16 mouse cellular contexts compared by ENCODE assay signal in the genomic region with DNA sequence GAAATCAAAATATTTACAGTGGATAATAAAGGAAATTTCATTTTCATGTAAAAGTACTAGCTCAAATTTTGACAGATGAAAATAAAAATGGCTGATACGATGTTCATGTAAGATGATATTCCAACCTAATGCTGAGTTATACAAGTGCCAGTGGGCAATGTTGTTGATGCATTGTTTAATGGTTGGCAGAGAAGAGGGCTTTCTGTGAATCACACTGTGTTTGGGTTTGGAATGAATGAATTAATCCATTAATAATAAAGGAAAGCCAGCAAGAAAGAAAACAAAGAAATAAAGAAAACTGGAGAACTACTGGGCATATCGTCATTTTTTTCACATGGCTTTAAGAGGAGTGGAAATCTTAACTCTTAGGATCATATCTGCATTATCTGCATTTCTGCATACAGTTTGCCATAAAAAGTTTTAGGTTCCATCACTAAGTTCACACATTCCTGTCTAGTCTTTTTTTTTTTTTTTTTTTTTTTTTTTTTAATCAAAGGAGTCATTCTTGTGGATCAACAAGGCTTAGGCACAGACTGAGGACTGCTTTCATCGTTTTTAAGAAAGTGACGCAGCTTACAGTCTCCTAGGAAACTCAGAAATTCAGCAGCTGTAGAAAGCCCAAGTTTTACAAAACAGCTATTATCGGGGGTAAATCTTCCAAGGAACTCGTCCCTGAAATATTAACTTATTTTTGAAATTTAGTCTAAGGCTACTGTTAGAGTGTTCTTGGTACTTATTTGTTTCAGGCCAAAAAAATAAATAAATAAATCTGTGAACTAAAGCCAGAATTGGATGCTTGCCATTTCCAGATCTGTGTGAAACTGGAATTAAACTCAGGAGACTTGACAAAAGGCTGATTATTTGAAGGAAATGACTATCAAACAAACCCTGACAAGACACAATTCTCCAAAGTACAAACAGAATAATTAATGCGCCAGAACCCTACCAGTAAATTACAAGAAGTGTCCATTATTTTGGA.
DNase-seq lines count a peak whose midpoint lies in the region; ATAC-seq and TF ChIP-seq lines count a peak whose summit lies in the region.
"Had no signal": no experiment of that assay in that cellular context is flagged by ENCODE, and none has a peak within 500 bp of the region (broad histone marks: within the 10 kb centered on the region; RNA-seq: fewer than 3 reads in every experiment).

No protein-coding gene starts in this region.

- 8% methylated on average over 7 of the region's 7 CpGs for WGBS in forebrain, embryonic 14.5 days
- 34% methylated on average over 7 of the region's 7 CpGs for WGBS in hindbrain, postnatal 0 days
- WGBS in neural tube, embryonic 14.5 days, result 56% methylated on average over 7 of the region's 7 CpGs
- 74% methylated on average over 7 of the region's 7 CpGs for WGBS in heart, embryonic 10.5 days

- intact Hi-C loops in left cerebral cortex, adult 2 months (cut with DNase I), result loop anchor here (1.0 kb wide), 1 partner anchor 83 kb away; no protein-coding TSS in a partner anchor
- intact Hi-C loops in gastrocnemius, adult 2 months (cut with DNase I), result no loop called here

- no peaks in the 10 kb centered on the region for H3K9me3 ChIP-seq in forebrain, embryonic 14.5 days (replicated peaks; ENCODE audit: control insufficient read depth, low read length)
- no peaks in the 10 kb centered on the region for H3K9me3 ChIP-seq in hindbrain, postnatal 0 days (ENCODE audit: low read length)
- H3K9me3 ChIP-seq in neural tube, embryonic 14.5 days (ENCODE audit: control insufficient read depth, low read length), result no peaks in the 10 kb centered on the region
- no peaks in the 10 kb centered on the region for H3K9me3 ChIP-seq in heart, embryonic 10.5 days
- H3K9me3 ChIP-seq: embryonic facial prominence, embryonic 13.5 days; heart, embryonic 12.5 days; limb, embryonic 10.5 days; liver, embryonic 12.5 days; neural tube, embryonic 12.5 days; stomach, embryonic 15.5 days had no signal

- no peaks in the 10 kb centered on the region for H3K36me3 ChIP-seq in forebrain, embryonic 14.5 days (ENCODE audit: control insufficient read depth, insufficient read depth, low read length)
- no peaks in the 10 kb centered on the region for H3K36me3 ChIP-seq in hindbrain, postnatal 0 days (ENCODE audit: insufficient read depth, low read length)
- H3K36me3 ChIP-seq in neural tube, embryonic 14.5 days (ENCODE audit: control insufficient read depth, insufficient read depth, low read length), result no peaks in the 10 kb centered on the region
- no peaks in the 10 kb centered on the region for H3K36me3 ChIP-seq in heart, embryonic 10.5 days
- H3K36me3 ChIP-seq: embryonic facial prominence, embryonic 13.5 days; heart, embryonic 12.5 days; limb, embryonic 10.5 days; liver, embryonic 12.5 days; neural tube, embryonic 12.5 days; stomach, embryonic 15.5 days had no signal

- DNase-seq in left cerebral cortex, adult 2 months (ENCODE audit: extremely low spot score in 1 of 2, low spot score in 2 of 2), result no peak
- DNase-seq in left cerebral cortex, adult 18-20 months (ENCODE audit: low spot score in 2 of 2), result no peak
- DNase-seq in forebrain, embryonic 14.5 days (ENCODE audit: low spot score), result peak; percentile 75
- peak; percentile 69 for DNase-seq in hindbrain, postnatal 0 days (ENCODE audit: low spot score)
- no peak for DNase-seq in lung, postnatal 36 days
- no peak for DNase-seq in gastrocnemius, adult 2 months
- no peak for DNase-seq in heart, embryonic 10.5 days (ENCODE audit: low spot score)
- DNase-seq: gastrocnemius, postnatal 36 days; thymus, postnatal 25 days had no signal

- peak; percentile 91 for ATAC-seq in forebrain, embryonic 14.5 days
- peak; percentile 81 for ATAC-seq in hindbrain, postnatal 0 days
- ATAC-seq in neural tube, embryonic 14.5 days (ENCODE audit: low read depth), result peak; percentile 82
- ATAC-seq: liver, embryonic 12.5 days had no signal

- H3K4me2 ChIP-seq in forebrain, embryonic 14.5 days (ENCODE audit: low read length), result peak overlapping the region; percentile 16; the same call in 1 of the 2 replicates
- H3K4me2 ChIP-seq in hindbrain, postnatal 0 days (ENCODE audit: low read depth, low read length), result peak overlapping the region; percentile 31; the same call in 1 of the 2 replicates
- H3K4me2 ChIP-seq in neural tube, embryonic 14.5 days (ENCODE audit: low read depth, low read length), result no peak overlapping the region
- H3K4me2 ChIP-seq: embryonic facial prominence, embryonic 13.5 days; heart, embryonic 12.5 days; liver, embryonic 12.5 days; neural tube, embryonic 12.5 days; stomach, embryonic 15.5 days had no signal

- H3K27ac ChIP-seq in left cerebral cortex, adult 2 months, result peak overlapping the region; percentile 32; the same call in 1 of the 2 replicates
- no peak overlapping the region for H3K27ac ChIP-seq in forebrain, embryonic 14.5 days (ENCODE audit: low read depth, low read length)
- H3K27ac ChIP-seq in hindbrain, postnatal 0 days, result no peak overlapping the region
- H3K27ac ChIP-seq in neural tube, embryonic 14.5 days (ENCODE audit: low read depth, low read length), result no peak overlapping the region
- H3K27ac ChIP-seq in gastrocnemius, adult 2 months, result no peak overlapping the region
- H3K27ac ChIP-seq in heart, embryonic 10.5 days, result no peak overlapping the region
- H3K27ac ChIP-seq: embryonic facial prominence, embryonic 13.5 days; limb, embryonic 10.5 days; liver, embryonic 12.5 days; neural tube, embryonic 12.5 days; stomach, embryonic 15.5 days had no signal

- no peaks in the 10 kb centered on the region for H3K27me3 ChIP-seq in forebrain, embryonic 14.5 days (replicated peaks; ENCODE audit: control insufficient read depth, insufficient read depth, low read length)
- no peaks in the 10 kb centered on the region for H3K27me3 ChIP-seq in hindbrain, postnatal 0 days (ENCODE audit: insufficient read depth, low read length)
- no peaks in the 10 kb centered on the region for H3K27me3 ChIP-seq in neural tube, embryonic 14.5 days (ENCODE audit: control insufficient read depth, insufficient read depth, low read length)
- H3K27me3 ChIP-seq in heart, embryonic 10.5 days (ENCODE audit: insufficient read depth, poor library complexity, severe bottlenecking), result no peaks in the 10 kb centered on the region
- H3K27me3 ChIP-seq: embryonic facial prominence, embryonic 13.5 days; heart, embryonic 12.5 days; liver, embryonic 12.5 days; neural tube, embryonic 12.5 days; stomach, embryonic 15.5 days had no signal

- no peaks in the 10 kb centered on the region for H3K4me1 ChIP-seq in forebrain, embryonic 14.5 days (ENCODE audit: control insufficient read depth, insufficient read depth, low read length)
- H3K4me1 ChIP-seq in hindbrain, postnatal 0 days (ENCODE audit: insufficient read depth, low read length), result no peaks in the 10 kb centered on the region
- no peaks in the 10 kb centered on the region for H3K4me1 ChIP-seq in neural tube, embryonic 14.5 days (ENCODE audit: control insufficient read depth, insufficient read depth, low read length)
- no peaks in the 10 kb centered on the region for H3K4me1 ChIP-seq in heart, embryonic 10.5 days
- H3K4me1 ChIP-seq: embryonic facial prominence, embryonic 13.5 days; heart, embryonic 12.5 days; limb, embryonic 10.5 days; liver, embryonic 12.5 days; neural tube, embryonic 12.5 days; stomach, embryonic 15.5 days had no signal

- H3K9ac ChIP-seq in forebrain, embryonic 14.5 days (ENCODE audit: low read length), result no peak overlapping the region
- no peak overlapping the region for H3K9ac ChIP-seq in hindbrain, postnatal 0 days (replicated peaks; ENCODE audit: low read length)
- H3K9ac ChIP-seq in neural tube, embryonic 14.5 days (replicated peaks; ENCODE audit: low read depth, low read length), result no peak overlapping the region
- H3K9ac ChIP-seq: embryonic facial prominence, embryonic 13.5 days; heart, embryonic 12.5 days; liver, embryonic 12.5 days; neural tube, embryonic 12.5 days; stomach, embryonic 15.5 days had no signal

- TF ChIP-seq CTCF in left cerebral cortex, adult 2 months (IDR thresholded peaks at IDR 0.05), result no peak
- no peak for TF ChIP-seq CTCF in hindbrain, postnatal 0 days (IDR thresholded peaks at IDR 0.05; ENCODE audit: low read depth)
- no peak for TF ChIP-seq CTCF in gastrocnemius, adult 2 months (IDR thresholded peaks at IDR 0.05)

- H3K4me3 ChIP-seq in left cerebral cortex, adult 2 months, result no peak overlapping the region
- H3K4me3 ChIP-seq in forebrain, embryonic 14.5 days (ENCODE audit: low read depth, low read length), result no peak overlapping the region
- no peak overlapping the region for H3K4me3 ChIP-seq in hindbrain, postnatal 0 days (ENCODE audit: low read length)
- no peak overlapping the region for H3K4me3 ChIP-seq in neural tube, embryonic 14.5 days (ENCODE audit: low read depth, low read length)
- no peak overlapping the region for H3K4me3 ChIP-seq in gastrocnemius, adult 2 months
- no peak overlapping the region for H3K4me3 ChIP-seq in heart, embryonic 10.5 days
- H3K4me3 ChIP-seq: embryonic facial prominence, embryonic 13.5 days; heart, embryonic 12.5 days; limb, embryonic 10.5 days; liver, embryonic 12.5 days; neural tube, embryonic 12.5 days; stomach, embryonic 15.5 days had no signal

Comparison
In these comparisons a context has a peak if more than half of its experiments do, and no peak if none do; other contexts are left out.
1. DNase-seq: peak in forebrain, embryonic 14.5 days (single experiment) and hindbrain, postnatal 0 days (single experiment); none in left cerebral cortex, adult 2 months (0 of 2), left cerebral cortex, adult 18-20 months (0 of 2), lung, postnatal 36 days (single experiment), gastrocnemius, adult 2 months (single experiment) and heart, embryonic 10.5 days (single experiment).
2. Peak in every context shown above with its lines, with median percentiles within 50 percentile points of each other: ATAC-seq.